Mouse (Mus musculus) heart, embryonic 16.5 days (tissue): ENCODE results near the gene Fthl17b. TPM values are rescaled to one million over a fixed set of nuclear protein-coding genes. Genes with fewer than 3 reads are reported as not detected.
"Not testable (repeated sequence)": the region's sequence is repeated elsewhere in the genome, so short reads cannot be mapped to it uniquely, and the experiment has no call there.

Source experiments
- ATAC-seq: fragments of 200-750 bp; cut with Nextera tagmentation; replicated peaks from 2 replicates; pipeline ENCODE4 v1.8.0; 2017; ENCODE audit warnings: moderate number of reproducible peaks; ENCODE audit not compliant: insufficient read depth, low FRiP score; ENCODE audit errors: extremely low read depth
- H3K27ac ChIP-seq: fragments of 300-500 bp; sonication (generic); 2 replicates; pipeline ENCODE4 v1.5.1; 2014; ENCODE audit warnings: mild to moderate bottlenecking, low read length, control low read depth, moderate library complexity
- H3K27me3 ChIP-seq: fragments of 300-500 bp; sonication (generic); 2 replicates; pipeline ENCODE4 v1.6.1; 2014; ENCODE audit warnings: low read length, mixed read lengths; ENCODE audit not compliant: control insufficient read depth, insufficient read depth
- H3K36me3 ChIP-seq: fragments of 300-500 bp; sonication (generic); 2 replicates; pipeline ENCODE4 v1.6.1; 2014; ENCODE audit not compliant: control insufficient read depth, insufficient read depth
- H3K4me1 ChIP-seq: fragments of 300-500 bp; sonication (generic); 2 replicates; pipeline ENCODE4 v1.6.1; 2014; ENCODE audit warnings: low read length, mixed read lengths; ENCODE audit not compliant: control insufficient read depth, insufficient read depth
- H3K4me2 ChIP-seq: fragments of 300-500 bp; sonication (generic); 2 replicates; pipeline ENCODE4 v1.6.1; 2014; ENCODE audit warnings: low read depth, mild to moderate bottlenecking, control low read depth, low read length
- H3K4me3 ChIP-seq: fragments of 300-500 bp; sonication (generic); 2 replicates; pipeline ENCODE4 v1.5.1; 2014; ENCODE audit warnings: mild to moderate bottlenecking, control low read depth, low read length
- H3K9ac ChIP-seq: fragments of 300-500 bp; sonication (generic); 2 replicates; pipeline ENCODE4 v1.6.1; 2014; ENCODE audit warnings: low read length, control low read depth
- H3K9me3 ChIP-seq: fragments of 300-500 bp; sonication (generic); replicated peaks from 2 replicates; pipeline ENCODE4 v1.6.1; 2016; ENCODE audit warnings: low read length; ENCODE audit not compliant: control insufficient read depth
- WGBS: fragments of 180-500 bp; shearing (Covaris S2); extraction: QIAGEN DNeasy Blood & Tissue Kit; methylation state at CpG from one replicate; pipeline ENCODE4 v1.1.7; 2014; 5-methylcytosine and 5-hydroxymethylcytosine counted together
- polyA plus RNA-seq: library from polyadenylated mRNA; unstranded; fragments of >200 nt; fragmentation: Nextera tagmentation; extraction: Ambion mirVana; gene quantifications from 2 replicates; pipeline ENCODE4 v1.2.1, GENCODE M21; 2015

The Fthl17b gene
- polyA plus RNA-seq = not detected in 2 replicates

GRCm38 (mm10) chrX:8962875-8963274 is at the start of gene Fthl17b:
Fthl17b (minus strand) TSS chrX:8962975.
- H3K4me1 ChIP-seq, H3K4me2 ChIP-seq, H3K9me3 ChIP-seq, ATAC-seq, H3K27me3 ChIP-seq, H3K36me3 ChIP-seq, H3K27ac ChIP-seq, H3K4me3 ChIP-seq, H3K9ac ChIP-seq: not testable (repeated sequence)
- WGBS = 84% methylated on average over 4 of the region's 11 CpGs

DNA sequence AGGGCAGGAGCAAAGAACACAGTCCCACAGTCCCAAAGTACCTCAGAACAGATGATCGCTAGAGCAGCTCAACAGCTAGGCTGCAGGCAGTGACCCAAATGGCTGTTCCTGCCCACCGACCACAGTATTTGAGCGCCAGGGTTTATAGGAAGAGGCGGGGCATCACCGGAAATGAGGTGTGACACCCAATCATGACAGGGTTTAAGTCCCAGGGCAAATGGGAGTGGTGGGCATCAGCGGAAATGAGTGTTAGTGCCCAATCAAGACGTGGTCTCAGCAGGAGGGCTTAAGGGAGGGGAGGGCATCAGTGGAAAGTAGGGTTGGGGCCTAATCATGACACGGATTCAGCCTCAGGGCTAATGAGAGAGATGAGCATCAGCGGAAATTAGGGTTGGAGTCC is 23.9 kb upstream of the Fthl17b start, which contains the start of gene Fthl17d:
TSS of gene Fthl17d (minus strand) at position 101 of the 400 bp plus-strand sequence.
- not testable (repeated sequence) for H3K4me3 ChIP-seq, ATAC-seq, H3K36me3 ChIP-seq, H3K9ac ChIP-seq, H3K4me1 ChIP-seq, H3K9me3 ChIP-seq, H3K27ac ChIP-seq, H3K27me3 ChIP-seq, H3K4me2 ChIP-seq
- no CpG with 5 or more reads among the region's 9 CpGs for WGBS

DNA sequence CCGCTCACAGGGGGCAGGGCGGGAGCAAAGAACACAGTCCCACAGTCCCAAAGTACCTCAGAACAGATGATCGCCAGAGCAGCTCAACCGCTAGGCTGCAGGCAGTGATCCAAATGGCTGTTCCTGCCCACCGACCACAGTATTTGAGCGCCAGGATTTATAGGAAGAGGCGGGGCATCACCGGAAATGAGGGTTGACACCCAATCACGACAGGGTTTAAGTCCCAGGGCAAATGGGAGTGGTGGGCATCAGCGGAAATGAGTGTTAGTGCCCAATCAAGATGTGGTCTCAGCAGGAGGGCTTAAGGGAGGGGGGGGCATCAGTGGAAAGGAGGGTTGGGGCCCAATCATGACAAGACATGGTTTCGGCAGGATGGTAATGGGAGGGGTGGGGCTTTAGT is 13.7 kb upstream of the Fthl17b start, which contains the start of gene Fthl17c:
TSS of gene Fthl17c (minus strand) at position 101 of the 400 bp plus-strand sequence.
- not testable (repeated sequence) for H3K4me1 ChIP-seq, H3K9ac ChIP-seq, H3K36me3 ChIP-seq, H3K27me3 ChIP-seq, H3K9me3 ChIP-seq, H3K4me3 ChIP-seq, H3K4me2 ChIP-seq, H3K27ac ChIP-seq, ATAC-seq
- WGBS = no CpG with 5 or more reads among the region's 11 CpGs

DNA sequence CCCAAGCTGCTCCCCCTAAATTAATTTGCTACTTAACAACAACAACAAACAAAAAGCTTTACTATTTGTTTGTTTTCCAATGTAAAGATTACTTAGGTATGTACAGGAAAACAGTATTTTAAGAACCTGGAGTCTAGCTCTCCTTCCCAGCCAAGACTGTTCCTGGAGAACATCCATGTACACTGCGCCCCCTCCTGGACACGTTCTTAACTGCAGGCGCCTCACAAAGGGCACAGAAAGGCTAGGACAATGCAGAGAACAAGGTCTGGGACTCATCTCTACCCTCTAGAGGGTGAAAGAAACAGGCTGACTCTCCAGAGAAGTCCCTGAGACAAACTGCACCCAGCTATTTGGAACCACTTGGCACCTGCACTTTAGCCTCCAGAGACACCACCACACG is 1.8 kb upstream of the Fthl17b start:
- H3K36me3 ChIP-seq, H3K27me3 ChIP-seq, H3K9me3 ChIP-seq, H3K4me2 ChIP-seq, ATAC-seq, H3K27ac ChIP-seq, H3K9ac ChIP-seq, H3K4me3 ChIP-seq, H3K4me1 ChIP-seq: not testable (repeated sequence)
- WGBS = 26% methylated on average over 4 of the region's 4 CpGs

- not testable (repeated sequence) for H3K36me3 ChIP-seq, ATAC-seq, H3K9ac ChIP-seq, H3K4me1 ChIP-seq, H3K4me2 ChIP-seq, H3K27me3 ChIP-seq, H3K4me3 ChIP-seq, H3K9me3 ChIP-seq, H3K27ac ChIP-seq
- WGBS = 11% methylated on average over 5 of the region's 7 CpGs
Observed at GRCm38 (mm10) chrX:8948130-8948805, 14.5 kb downstream of the Fthl17b start.

DNA sequence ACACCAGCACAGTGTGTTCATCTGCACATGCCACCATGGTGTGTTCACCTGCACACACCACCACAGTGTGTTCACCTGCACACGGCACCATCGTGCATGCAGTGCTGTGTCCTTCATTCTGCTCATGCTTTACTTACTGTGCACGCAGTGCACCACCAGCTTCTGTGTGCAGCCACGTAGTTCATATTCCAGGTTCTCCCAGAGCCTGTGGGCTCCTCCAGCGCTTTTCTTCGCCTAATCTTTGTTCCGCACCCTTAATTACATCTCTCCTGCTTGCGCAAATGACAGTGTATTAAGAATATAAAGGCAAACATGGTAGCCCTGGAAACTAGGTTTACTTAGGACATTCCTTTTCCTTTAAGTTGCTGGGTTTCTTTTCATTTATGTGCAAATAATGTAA is 18.7 kb downstream of the Fthl17b start:
- Histone ChIP-seq H3K27me3 (no peaks in the 10 kb centered on the region), H3K36me3 (no peaks in the 10 kb centered on the region), H3K9me3 (no peaks in the 10 kb centered on the region), H3K4me1 (no peaks in the 10 kb centered on the region), H3K27ac (no peak overlapping the region), H3K9ac (no peak overlapping the region), H3K4me2 (no peak overlapping the region), H3K4me3 (no peak overlapping the region)
- WGBS = 78% methylated on average over 8 of the region's 8 CpGs
- no peak for ATAC-seq

DNA sequence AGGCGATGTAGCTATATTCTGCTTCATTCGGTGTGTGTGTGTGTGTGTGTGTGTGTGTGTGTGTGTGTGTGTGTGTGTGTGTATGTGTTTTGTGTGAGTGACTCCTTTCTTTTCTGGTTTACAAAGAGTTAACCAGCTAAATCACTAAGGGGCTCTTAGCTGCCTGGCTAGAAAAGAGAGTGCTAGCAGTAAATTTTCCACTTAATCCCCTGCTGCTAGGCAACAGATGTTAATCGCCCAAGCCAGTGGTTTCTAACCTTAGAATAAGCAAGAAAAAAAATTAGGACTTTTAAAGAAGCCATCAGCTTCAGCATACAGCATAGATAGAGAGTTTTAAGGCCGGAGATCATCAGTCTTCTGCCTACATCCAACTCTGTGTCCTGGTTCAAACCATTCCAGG is 35.5 kb downstream of the Fthl17b start:
- H3K4me3 ChIP-seq = no peak overlapping the region
- WGBS = 34% methylated on average over 4 of the region's 4 CpGs
- no peaks in the 10 kb centered on the region for H3K27me3 ChIP-seq
- no peak overlapping the region for H3K4me2 ChIP-seq
- H3K27ac ChIP-seq = no peak overlapping the region
- no peak for ATAC-seq
- H3K4me1 ChIP-seq = no peaks in the 10 kb centered on the region
- H3K9ac ChIP-seq = no peak overlapping the region
- H3K9me3 ChIP-seq = no peaks in the 10 kb centered on the region
- no peaks in the 10 kb centered on the region for H3K36me3 ChIP-seq

- H3K4me1 ChIP-seq = no peaks in the 10 kb centered on the region
- WGBS = 39% methylated on average over 9 of the region's 9 CpGs
- H3K36me3 ChIP-seq = no peaks in the 10 kb centered on the region
- no peak for ATAC-seq
- no peak overlapping the region for H3K27ac ChIP-seq
- no peaks in the 10 kb centered on the region for H3K9me3 ChIP-seq
- no peak overlapping the region for H3K9ac ChIP-seq
- no peak overlapping the region for H3K4me2 ChIP-seq
- H3K4me3 ChIP-seq = no peak overlapping the region
- no peaks in the 10 kb centered on the region for H3K27me3 ChIP-seq
Observed at GRCm38 (mm10) chrX:8921813-8922607, 40.8 kb downstream of the Fthl17b start.

GRCm38 (mm10) chrX:8921080-8921479 is 41.7 kb downstream of the Fthl17b start:
- WGBS = 62% methylated on average over 4 of the region's 4 CpGs
- no peak overlapping the region for H3K4me3 ChIP-seq
- H3K36me3 ChIP-seq = no peaks in the 10 kb centered on the region
- H3K27me3 ChIP-seq = no peaks in the 10 kb centered on the region
- H3K9me3 ChIP-seq = no peaks in the 10 kb centered on the region
- no peak overlapping the region for H3K27ac ChIP-seq
- H3K4me2 ChIP-seq = no peak overlapping the region
- no peaks in the 10 kb centered on the region for H3K4me1 ChIP-seq
- no peak overlapping the region for H3K9ac ChIP-seq
- no peak for ATAC-seq
